Mouse (Mus musculus) left cerebral cortex, postnatal 10 days (tissue): ENCODE data around the gene Clk4. TPM values are rescaled to one million over a fixed set of nuclear protein-coding genes. Genes with fewer than 3 reads are reported as not detected.
A peak's percentile ranks its signal among the peaks of the same experiment; 100 is the strongest.

Experiments
- DNase-seq, 2 experiments: peaks; one replicate each; pipeline ENCODE4 v3.0.0; 2021 to 2022; ENCODE audit warnings: low spot score in 2 of 2, mixed read lengths in 1 of 2; ENCODE audit errors: extremely low spot score in 1 of 2
- intact Hi-C: fragments of 180-260 bp; cut with DNase I; formaldehyde crosslinking; loops from one replicate; pipeline ENCODE4 v1.15.1; 2025
- total RNA-seq, 2 experiments: library from RNA; stranded (reverse); gene quantifications; 2 replicates each; pipeline ENCODE4 v1.2.3; 2021

Clk4 gene
- total RNA-seq, 2 experiments from 2014 or later: 90.7 to 99.4 TPM

DNA sequence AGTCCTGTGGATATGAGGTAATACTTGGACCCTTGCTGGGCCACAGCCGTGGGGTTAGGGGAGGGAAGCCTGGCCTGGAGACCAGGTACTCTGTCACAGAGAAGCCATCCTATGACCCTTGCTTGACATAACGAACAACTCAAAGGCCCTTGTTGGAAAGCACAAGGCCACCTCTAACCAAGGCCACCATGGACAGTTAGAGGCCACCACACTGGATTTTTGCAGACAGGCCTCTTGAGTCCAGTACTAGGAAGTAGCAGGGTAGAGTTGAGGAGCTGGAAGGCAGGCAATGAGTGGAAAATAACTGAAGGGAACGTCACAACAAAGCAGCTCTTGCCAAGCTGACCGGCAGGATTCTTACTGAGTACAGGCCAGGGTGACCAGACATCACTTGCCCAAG is 37.2 kb downstream of the Clk4 start:
- no peak for DNase-seq
- intact Hi-C loops: no loop called here

DNA sequence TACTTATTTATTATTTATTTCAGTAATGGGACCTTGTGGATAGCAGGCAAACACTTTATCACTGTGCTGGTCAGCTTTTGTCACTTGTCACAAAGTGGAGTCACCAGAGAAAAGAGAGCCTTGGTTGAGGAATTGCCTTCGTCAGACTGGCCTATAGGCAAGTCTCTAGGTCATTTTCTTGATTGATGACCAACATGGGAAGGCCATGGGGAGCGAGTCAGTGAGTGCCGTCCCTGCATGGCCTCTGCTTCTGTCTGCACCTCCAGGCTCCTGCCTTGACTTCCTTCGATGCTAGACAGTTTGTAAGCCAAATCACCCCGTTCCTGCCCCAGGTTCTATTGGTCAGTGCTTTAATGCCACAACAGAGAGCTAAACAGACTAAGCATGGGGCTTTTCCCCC is 40.9 kb downstream of the Clk4 start:
- intact Hi-C loops: no loop called here
- DNase-seq: no peak

DNA sequence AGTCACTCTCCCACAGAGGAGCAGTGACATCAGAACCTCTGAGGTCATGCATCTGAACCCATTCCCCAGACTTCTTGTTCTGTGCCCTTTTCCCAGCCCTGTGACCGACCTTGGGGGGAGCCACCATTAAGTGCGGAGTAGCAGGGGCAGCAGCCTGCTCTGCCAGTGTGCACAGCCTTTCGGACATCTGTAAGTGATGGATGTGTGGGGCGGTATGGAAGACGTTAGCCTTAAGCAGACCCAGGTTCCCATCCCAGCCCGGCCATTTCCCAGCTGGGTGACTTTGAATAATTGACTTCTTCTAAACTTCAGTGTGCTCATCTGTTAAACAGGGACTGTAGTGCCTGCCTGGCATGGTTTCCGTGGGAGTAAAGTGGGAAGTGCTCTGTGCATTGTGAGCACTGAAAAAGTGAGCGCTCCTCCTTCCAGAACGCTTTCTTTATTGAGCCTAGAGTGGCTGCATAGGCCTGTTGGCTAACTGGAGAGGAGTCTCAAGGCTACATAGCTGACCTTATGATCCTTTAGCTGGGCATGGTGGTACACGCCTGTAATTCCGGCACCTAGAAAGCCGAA is 42.5 kb downstream of the Clk4 start:
- intact Hi-C loops: no loop called here
- DNase-seq: no peak

DNA sequence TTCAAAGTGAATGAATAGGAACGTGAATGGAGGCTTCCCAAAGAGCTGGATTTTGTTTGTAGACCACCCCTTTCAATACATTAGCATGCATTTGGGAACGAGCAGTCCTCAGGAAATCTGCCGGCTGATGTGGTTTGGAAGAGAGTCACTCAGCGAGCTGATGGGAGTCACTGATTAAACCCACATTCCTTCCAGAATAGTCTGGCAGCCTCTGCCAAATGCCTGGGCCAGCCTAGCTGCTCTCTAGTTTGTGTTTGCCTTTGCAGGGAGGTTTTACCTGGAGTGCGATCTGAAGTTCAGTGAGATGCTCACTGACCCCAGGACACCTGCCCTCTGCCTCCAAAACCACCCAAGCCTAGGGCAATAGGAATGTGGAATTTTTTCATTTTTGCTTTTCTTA is 46.8 kb downstream of the Clk4 start:
- intact Hi-C loops: no loop called here

DNA sequence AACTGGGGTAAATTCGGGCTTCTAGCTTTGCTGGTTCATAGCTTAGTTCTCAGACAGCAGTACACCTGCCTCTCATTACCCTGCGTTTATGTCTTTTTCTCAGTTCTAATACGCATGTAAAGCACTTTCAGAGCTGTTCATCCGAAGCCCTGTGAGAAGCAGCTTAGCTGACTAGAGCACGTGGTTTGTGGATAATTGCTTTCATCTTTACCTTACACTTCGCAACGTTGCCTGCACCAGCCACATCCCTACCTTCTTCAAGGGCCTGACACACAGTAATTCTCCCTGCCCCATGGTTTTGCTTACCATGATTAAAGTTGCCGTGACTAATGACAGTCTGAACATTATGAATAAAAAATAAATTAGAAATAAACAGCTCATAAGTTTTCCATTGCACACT is 50.3 kb downstream of the Clk4 start:
- intact Hi-C loops: no loop called here
- no peak for DNase-seq

More for the DNA sequence above, 46.8 kb downstream of the Clk4 start:
- DNase-seq: no peak

DNA sequence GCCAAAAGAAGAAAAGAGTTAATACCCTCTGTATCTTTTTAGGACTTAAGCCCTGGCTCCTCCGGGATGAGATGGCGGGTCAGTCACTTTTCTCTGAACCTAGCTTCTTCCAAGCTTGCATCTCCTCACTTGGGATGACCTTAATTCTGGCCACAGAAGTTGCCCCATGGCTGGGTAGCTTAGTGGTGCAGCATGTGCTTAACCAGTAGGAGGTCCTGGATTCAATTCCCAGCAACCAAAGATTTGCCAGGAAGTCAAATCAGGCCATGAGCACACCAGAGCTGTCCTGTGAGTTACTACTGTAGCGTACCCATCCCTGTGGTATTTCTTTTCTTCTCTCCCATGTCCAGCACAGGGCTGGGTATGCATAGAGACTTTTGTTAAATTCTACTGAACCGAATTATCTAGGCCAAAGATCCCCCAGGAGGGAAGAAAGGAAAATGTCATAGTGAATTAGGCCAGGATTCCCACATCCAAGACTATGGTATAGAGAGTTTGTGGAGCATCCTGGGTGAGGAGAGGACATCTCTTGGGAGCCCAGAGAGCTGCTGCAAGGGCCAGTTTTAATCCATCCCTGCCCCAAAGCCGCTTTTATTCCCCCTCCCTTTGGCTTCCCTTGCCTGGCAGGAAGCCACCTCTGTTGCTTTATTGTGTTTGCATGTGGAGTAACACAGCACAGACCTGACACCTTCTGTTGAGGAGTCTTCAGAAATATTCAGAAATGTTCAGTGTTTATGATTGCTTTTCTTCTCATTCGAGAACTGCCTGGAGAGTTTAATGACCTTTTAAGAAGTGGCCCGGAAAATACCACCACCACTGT is 54.7 kb downstream of the Clk4 start:
- no peak for DNase-seq
- intact Hi-C loops: no loop called here

DNA sequence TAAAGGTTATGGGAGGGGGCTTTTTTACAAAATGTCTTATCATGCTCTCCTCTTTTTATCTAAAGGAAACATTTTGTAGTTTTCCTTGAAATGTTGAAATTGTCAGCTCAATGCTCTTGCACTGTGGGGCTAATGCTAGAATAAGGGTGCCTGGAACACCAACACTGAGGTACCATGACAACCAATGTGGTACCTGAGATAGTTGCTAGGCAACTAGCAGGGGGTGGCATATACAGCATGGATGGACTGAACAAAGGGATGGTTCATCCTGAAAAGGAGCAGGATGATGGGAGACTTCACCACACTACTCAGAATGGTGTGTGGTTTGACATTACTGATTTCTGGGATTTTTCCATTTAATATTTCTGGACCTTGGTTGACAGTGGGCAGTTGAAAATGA is 59.1 kb downstream of the Clk4 start:
- no peak for DNase-seq
- intact Hi-C loops: no loop called here

DNA sequence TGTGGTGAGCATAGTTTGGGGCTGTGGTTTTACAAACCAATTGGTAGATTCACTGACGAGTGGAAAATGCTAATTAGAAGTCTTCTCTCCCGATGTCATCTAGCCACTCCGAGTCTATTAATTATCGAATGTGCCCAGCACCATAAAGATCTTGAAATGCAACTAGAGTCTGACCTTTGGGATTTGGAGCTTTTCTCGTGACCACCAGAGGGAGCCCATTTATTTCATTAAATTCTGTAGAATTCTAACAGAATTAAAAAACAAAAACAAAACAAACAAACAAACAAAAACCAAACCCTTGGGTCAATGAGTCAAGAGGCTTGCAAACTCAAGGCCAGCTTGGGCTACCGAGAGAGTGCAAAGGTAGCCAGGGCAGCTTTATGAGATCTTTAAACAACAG is 65.4 kb downstream of the Clk4 start:
- no peak for DNase-seq
- intact Hi-C loops: loop anchor here (5.0 kb wide), 1 partner anchor 210 kb away; no protein-coding TSS in a partner anchor

DNA sequence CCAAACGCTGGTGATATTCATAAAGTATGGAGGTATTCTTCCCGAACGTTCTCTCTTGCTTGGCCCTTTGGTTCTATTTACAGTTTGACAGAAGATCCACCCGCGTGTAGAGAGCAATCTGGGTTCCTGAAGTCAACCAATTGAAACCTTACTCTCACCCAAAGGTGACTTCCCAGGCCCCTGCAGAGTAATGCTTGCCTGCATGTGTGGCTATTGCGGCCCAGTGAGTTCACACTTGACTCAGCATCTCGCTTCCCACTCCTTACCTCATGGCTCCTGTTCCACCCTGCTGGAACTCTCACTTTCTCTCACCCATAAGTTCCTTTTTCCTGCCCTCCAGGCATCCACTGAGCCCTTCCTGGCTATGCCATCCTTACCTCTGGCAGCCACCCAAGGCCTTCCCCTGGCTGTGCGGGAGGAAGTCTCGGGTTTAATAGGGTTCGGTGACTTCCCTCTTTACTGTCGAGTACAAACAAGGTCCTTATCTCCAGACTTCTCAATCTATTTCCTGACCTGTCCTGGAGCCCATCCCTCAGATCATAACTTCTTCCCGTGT is 66.9 kb downstream of the Clk4 start:
- DNase-seq: peak in 1 of 2 experiments; percentile 49
- intact Hi-C loops: loop anchor here (5.0 kb wide), 1 partner anchor 209 kb away; no protein-coding TSS in a partner anchor

DNA sequence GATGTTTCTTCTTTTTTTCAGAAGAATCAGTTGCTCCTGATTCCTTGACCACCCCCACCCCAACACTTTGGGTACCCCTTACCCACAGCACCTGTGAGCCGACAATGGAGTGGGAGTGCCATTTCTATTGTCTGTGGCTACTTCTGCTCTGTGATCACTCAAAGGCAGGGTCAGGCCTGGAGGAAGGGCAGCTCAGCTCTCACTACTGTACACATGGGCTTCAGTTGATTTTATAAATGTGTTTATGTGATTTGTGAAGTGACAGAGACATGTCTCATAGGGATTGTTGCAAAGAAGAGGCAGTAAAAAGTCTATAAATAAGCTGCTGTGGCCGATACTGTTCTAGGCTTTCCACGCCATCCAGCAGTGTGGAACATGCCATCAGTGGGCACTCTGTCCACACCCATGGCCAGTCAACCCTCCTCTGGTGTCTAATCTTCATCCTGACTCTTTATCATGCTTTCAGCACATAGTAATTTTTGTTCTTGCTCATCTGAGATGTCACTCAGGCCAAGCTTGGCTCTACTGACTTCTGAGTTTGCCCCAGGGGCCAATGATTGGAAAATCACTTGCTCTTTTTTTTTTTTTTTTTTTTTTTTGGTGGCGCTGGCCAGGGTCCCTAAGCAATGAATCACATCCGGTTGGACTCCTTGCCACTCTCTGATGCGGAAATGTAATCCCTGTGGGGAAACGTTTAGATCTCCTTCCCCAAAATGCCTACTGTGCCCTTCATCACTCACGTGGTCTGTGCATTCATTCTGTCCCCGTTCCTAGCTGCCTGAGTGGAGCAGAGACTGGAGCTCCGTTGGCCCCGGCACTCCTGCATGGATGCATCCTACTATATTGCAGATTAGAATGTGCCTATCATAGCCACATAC is 68.5 kb downstream of the Clk4 start:
- no peak for DNase-seq
- intact Hi-C loops: loop anchor here (5.0 kb wide), 1 partner anchor 207 kb away; no protein-coding TSS in a partner anchor

Other genes with a start within 250 kb of the Clk4 start
- gene Olfr54, start 247.5 kb upstream of the Clk4 start, total RNA-seq: not detected
- gene Olfr1375, start 213.6 kb upstream of the Clk4 start, total RNA-seq: not detected
- gene Zfp354a, start 202.5 kb upstream of the Clk4 start, total RNA-seq: 10 to 100 TPM in 1 of 2 experiments, 1 to 10 TPM in 1; 9.7 to 10.6 TPM
- gene Gm12569, start 41.3 kb upstream of the Clk4 start, total RNA-seq: not detected
- gene BC049762, start 1.3 kb downstream of the Clk4 start, total RNA-seq: not detected
- 10 to 100 TPM; 12.1 to 12.4 TPM for gene Col23a1, start 28.2 kb downstream of the Clk4 start, total RNA-seq